Mouse (Mus musculus): Measurements from ENCODE around the gene Gxylt2.

Gene Gxylt2

DNA sequence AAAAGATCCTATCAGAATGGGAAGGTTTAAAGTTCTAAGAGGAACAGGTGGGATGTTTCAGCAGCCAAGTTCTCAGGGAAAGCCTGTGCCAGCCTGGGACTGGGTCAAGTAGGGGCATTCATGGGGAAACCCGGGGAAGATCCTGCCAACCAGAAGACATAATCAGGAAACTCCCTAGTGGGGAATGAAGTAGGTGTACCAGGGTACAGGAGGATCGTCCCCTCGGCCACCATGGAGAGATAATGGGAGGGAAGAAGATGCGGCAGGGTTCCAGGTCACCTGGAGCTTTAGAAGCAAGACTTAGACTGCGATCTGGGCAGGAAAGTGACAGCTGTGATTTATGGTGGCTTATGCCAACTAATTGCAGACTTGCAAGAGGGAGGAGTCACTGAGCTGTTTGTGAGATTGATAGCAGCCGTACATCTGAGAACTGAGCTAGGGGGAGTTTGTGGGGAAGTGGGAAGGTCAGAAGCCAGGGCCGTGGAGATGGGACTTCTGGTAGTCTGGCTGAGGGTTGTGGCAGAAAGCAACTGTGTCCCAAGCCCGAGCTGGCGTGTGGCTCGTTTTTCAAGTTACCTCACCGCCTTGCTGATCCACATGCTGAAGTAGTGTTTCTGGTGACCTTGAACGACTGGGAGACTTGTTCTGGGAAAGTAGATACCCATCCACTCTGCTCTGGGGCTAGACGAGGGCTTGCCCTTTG lies 98.0 kb downstream of the Gxylt2 start:
- no peak for DNase-seq

DNA sequence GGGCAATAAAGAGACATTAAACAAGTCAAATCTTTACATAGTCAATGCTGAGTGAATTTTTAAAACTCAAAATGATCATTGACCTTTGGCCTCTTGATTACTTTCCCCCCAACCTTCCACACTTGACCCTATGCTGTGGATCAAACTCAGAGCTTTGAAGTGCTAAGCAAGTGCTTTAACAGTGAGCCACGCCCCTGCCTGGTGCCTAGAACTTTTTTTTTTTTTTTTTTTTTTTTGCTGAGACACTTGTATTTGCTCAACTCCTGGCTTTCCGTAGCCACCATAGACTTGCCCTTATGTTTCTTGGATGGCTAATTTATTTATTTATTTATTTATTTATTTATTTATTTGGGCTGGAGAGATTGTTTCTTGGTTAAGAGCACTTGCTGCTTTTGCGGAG lies 98.7 kb downstream of the Gxylt2 start:
- no peak for DNase-seq

- no peak for DNase-seq
These were observed 102.7 kb downstream of the Gxylt2 start for GRCm38 (mm10) chr6:100807187-100807586.

GRCm38 (mm10) chr6:100807746-100808145 lies 103.2 kb downstream of the Gxylt2 start:
- no peak for DNase-seq

GRCm38 (mm10) chr6:100808221-100808778 lies 103.8 kb downstream of the Gxylt2 start:
- DNase-seq: no peak

DNA sequence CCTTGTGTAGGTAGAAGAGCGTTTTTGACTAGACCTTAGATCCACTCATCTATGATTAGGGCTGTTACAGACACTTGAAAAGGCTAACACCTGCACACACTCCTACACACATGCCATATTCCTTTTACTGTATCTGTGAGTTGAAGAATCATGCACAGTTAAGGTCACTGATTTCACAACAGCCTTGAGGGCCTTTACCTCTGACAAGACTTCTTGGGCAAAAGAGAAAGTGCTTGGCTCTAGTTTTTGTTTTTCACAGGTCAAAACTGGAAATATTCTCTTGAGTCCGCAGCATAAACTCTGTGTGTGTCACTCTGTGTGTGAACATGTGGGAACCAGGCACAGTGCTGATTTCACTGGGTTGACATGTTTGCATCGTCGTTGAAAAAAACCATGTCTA lies 105.6 kb downstream of the Gxylt2 start:
- DNase-seq: no peak

- no peak for DNase-seq
These were observed 107.2 kb downstream of the Gxylt2 start for GRCm38 (mm10) chr6:100811731-100812130.

DNA sequence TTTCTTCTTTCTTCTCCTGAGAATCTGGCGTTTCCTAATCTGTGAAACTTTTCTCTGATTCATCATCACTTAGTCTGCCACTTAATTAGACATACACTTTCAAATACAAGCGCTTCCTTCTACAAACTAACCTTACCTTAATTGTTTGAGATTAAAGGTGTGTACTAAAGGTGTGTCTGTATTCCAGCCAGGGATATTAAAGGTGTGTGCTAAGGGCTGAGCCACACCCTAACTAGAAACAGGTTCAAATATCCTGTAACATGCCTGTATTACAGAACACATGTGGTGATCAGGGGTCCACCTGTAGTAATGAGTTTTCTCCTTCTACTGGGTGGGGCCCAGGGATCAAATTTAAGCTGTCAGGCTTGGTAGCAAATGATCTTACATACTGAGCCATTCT lies 116.8 kb downstream of the Gxylt2 start:
- DNase-seq: no peak

DNA sequence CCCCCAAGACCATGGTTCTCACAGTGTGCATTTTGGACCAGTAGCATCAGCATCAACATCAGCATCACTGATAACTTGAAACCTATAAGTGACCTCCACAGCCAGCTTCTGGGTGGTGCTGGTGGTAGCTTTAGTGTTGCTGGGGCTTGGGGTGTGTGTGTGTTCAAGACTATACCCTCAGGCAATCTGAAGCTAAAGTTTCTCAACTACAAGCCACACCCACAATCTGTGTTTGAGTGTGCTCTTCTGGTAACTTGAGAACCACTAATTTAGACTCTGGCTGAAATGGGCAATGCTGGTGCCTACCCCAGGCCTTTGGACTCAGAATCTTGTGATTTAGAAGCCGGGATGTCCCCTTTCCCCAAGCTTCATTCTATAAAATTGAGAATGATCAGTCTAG lies 118.8 kb downstream of the Gxylt2 start:
- DNase-seq: no peak

DNA sequence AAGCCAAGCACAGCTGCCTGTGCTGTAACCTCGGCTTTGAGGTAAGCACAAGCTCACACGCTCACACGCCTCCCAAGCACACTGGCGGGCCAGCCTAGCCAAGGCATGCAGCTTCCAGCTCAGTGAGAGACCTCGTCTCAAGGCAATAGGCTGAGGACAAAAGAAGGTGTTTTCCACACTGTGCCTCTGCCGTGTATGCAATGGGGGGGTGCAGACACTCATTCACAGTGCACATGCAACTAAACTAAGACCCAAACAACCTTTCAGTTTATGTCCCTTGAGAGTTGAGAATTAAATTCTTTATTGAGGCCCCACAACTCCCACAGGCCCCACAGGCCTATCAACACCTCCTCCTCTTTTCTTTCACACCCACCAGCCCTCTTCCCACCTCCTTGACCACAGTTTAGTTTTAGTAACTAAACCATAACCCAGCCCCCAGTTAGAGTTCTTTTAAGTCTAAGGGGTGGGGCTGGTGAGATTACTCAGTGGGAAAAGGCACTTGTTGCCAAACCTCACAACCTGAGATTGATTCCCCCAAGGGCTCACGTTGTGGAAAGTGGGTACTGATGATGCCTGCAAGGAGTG lies 119.9 kb downstream of the Gxylt2 start:
- DNase-seq: no peak

DNA sequence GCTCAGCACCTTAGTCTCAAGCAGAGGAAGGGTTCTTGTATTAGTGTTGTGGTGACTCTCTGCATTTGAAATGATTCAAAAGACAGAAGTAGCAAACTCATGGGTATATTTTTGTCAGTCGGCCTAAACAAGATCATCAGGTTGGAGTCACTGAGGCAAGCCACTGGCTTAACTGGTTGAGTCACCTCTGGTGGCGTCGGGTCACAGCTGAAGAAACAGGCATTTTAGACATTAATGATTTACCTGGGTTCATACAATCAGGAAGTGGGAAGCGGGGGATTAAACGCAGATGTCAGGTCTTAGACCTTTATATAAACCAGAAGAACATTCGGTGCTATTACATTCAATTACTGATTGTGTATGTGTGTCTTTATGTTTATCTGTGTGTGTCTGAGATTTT lies 121.5 kb downstream of the Gxylt2 start:
- no peak for DNase-seq

- no peak for DNase-seq
These were observed 124.0 kb downstream of the Gxylt2 start for GRCm38 (mm10) chr6:100828565-100828964.

DNA sequence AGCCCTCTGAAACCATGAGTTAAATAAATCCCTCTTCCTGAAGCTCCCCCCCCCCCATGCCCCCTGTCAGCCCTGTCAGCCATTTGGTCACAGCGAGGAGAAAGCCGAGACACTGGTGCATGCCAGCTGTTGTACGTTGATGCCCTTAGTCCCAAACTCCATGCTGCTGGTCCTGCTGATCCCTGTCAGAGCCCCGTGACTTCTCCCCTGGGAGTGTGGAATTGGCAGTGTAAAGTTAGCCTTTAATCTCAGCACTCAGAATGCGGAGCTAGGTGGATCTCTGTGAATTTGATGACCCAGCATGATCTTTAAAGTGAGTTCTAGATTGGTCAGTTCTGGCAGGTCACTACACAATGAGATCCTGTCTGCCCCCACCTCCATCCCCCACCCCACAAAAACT lies 125.2 kb downstream of the Gxylt2 start:
- no peak for DNase-seq

GRCm38 (mm10) chr6:100831188-100831587 lies 126.7 kb downstream of the Gxylt2 start:
- DNase-seq: no peak

GRCm38 (mm10) chr6:100831751-100832150 lies 127.2 kb downstream of the Gxylt2 start:
- DNase-seq: no peak

GRCm38 (mm10) chr6:100833355-100833754 lies 128.8 kb downstream of the Gxylt2 start, which contains the start of gene Ppp4r2:
Gene Ppp4r2 (plus strand): TSS chr6:100833622.
- peak; percentile 92 for DNase-seq

DNA sequence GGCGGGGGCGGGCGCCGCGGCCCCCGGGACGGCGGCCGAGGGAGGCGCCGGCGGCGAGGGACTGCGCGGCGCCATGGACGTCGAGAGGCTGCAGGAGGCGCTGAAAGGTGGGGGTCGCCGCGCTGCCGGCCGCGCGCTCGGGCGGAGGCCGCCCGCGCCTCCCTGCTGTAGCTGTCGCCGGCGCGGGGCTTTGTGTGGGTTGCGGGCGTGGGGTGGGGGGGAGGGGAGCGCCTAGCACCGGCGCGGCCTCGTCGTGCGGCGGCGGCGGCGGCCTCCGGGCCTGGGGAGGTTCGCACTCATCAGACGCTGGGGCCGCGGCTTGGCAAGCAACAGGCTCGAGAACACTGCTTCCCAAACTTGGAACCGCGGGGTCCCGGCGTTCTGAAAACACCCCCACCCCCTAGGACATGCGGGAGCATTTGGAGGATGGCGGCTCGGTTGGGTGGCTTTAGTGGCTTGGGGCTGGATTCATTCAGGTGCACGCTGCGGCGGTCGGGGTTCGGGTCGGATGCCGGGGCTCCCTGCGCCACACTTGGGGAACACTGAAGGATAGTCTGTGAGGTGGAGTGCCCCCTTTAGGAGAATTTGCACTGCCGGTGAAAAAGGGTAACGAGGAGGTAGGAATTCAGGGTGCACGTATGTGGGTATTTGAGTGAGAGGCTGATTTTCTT lies 129.4 kb downstream of the Gxylt2 start:
- peak; percentile 61 for DNase-seq

GRCm38 (mm10) chr6:100834489-100835160 lies 130.1 kb downstream of the Gxylt2 start:
- peak; percentile 26 for DNase-seq

GRCm38 (mm10) chr6:100845058-100845457 lies 140.5 kb downstream of the Gxylt2 start:
- DNase-seq: no peak

DNA sequence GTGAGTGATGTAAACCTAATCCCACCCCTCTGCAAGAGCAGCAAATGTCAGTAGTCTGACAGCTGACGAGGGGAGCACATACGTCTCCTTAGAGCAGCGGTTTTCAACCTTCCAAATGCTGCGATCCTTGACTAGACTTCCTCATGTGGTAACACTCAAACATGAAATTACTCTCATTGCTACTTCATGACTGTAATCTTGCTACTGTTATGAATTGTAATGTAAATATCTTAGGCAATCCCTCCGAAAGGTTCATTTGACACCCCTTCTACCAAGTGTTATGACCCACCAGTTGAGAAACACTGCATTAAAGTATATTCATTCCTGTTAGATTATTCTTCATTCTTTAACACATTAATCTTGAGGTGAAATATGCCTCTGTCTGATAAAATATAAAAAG lies 142.7 kb downstream of the Gxylt2 start:
- no peak for DNase-seq

DNA sequence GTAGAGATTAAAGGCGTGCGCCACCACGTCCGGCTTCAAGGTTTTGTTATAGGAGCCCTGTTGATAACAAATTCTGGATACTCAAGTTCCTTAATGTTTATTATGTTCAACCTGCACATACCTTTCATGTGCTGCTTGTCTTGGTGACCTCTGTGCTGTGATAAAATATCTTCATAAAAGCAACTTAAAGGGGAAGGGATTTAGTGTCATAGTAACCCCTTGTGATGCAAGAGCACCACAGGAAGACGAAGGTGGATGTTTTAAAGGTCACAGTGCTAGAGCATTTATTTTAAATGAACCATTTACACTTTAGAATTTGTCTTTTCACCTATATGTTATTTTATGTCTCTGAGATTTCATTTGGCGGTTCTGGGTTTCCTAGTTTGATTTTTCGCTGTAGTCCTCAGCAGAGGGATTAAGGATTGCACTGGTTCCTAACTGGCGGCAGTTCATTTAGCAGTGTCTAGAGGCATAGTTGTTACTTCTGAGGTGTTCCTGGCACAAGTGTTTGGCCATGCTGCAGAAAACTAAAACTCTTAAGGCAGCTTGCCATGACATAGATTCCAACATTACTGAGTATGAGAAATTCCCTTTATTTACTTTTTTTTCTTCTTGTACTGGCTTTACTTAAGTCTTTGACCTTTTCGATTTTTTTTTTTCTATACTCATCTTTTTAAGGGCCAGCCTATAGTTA lies 144.3 kb downstream of the Gxylt2 start:
- no peak for DNase-seq

GRCm38 (mm10) chr6:100850671-100851081 lies 146.1 kb downstream of the Gxylt2 start:
- DNase-seq: no peak

DNA sequence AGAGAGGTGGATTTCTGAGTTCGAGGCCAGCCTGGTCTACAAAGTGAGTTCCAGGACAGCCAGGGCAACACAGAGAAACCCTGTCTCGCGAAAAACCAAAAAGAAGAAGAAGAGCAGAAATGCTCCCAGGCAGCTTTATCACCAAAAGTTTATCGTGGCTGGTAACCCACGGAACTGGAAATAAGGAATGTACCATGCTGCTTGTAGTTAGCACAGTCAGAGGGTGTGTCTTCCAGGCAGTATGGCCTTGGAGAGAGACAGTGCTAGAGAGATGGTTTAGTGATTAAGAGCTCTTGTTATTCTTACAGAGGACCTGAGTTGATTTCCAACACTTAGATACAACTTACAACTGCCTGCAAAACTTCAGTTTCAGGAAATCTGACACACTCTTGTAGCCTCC lies 146.5 kb downstream of the Gxylt2 start:
- no peak for DNase-seq
